Mouse (Mus musculus): ENCODE measurements around the gene Scarb1.

DNA sequence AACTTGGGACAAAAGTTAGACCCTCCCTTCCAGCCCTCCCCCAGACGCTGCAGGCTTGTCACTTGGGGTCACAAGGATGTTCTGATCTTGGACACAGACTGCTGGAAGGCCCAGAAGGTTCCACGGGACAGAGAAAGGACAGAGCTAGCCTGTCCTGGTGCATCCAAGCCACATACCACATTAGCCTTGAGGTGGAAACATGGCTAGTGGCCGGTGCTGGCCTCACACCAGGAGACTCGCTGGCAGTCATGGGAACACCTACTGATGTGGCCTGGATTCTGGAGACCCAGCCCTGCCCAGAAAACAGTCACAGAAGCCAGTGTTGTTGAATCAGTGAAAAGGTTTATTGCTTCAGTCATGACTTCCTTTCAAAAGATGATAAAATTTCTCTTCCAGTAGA, 64.1 kb downstream of the Scarb1 start:
- TF ChIP-seq CTCF (IDR thresholded peaks at IDR 0.05; ENCODE audit: borderline replicate concordance, insufficient read depth, low read depth, low read length) (no peak), POLR2A (IDR thresholded peaks at IDR 0.05; ENCODE audit: borderline replicate concordance, insufficient read depth, low read length) (no peak)

Measured in cerebellum, adult 2 months (tissue).